Mouse (Mus musculus): ENCODE data around the gene Itgb7.
A peak's percentile ranks its signal among the peaks of the same experiment; 100 is the strongest.

Itgb7 gene

GRCm38 (mm10) chr15:102231748-102232147, at the start of gene Itgb7:
Itgb7 (minus strand) TSS chr15:102231944.
- DNase-seq (ENCODE audit: low spot score) = no peak

GRCm38 (mm10) chr15:102280623-102281022, 48.9 kb upstream of the Itgb7 start:
- no peak for DNase-seq (ENCODE audit: low spot score)

- no peak for DNase-seq (ENCODE audit: low spot score)
Observed at GRCm38 (mm10) chr15:102279783-102280520, 48.2 kb upstream of the Itgb7 start.

- peak; percentile 77 for DNase-seq (ENCODE audit: low spot score)
Observed at GRCm38 (mm10) chr15:102279092-102279782, 47.5 kb upstream of the Itgb7 start, which contains the start of gene Mfsd5. Mfsd5 (plus strand) TSS chr15:102279454.

- no peak for DNase-seq (ENCODE audit: low spot score)
Observed at GRCm38 (mm10) chr15:102278726-102279091, 47.0 kb upstream of the Itgb7 start.

GRCm38 (mm10) chr15:102273982-102274716, 42.4 kb upstream of the Itgb7 start:
- DNase-seq (ENCODE audit: low spot score) = no peak

GRCm38 (mm10) chr15:102271441-102271840, 39.7 kb upstream of the Itgb7 start:
- DNase-seq (ENCODE audit: low spot score) = no peak

GRCm38 (mm10) chr15:102270274-102270960, 38.7 kb upstream of the Itgb7 start, which contains the start of gene Gm9918:
Gm9918 (plus strand) TSS chr15:102270563.
- no peak for DNase-seq (ENCODE audit: low spot score)

- no peak for DNase-seq (ENCODE audit: low spot score)
Observed at GRCm38 (mm10) chr15:102265548-102265947, 33.8 kb upstream of the Itgb7 start.

- DNase-seq (ENCODE audit: low spot score) = no peak
Observed at GRCm38 (mm10) chr15:102263037-102263436, 31.3 kb upstream of the Itgb7 start.

GRCm38 (mm10) chr15:102262582-102262981, 30.8 kb upstream of the Itgb7 start:
- DNase-seq (ENCODE audit: low spot score) = no peak

- DNase-seq (ENCODE audit: low spot score) = no peak
Observed at GRCm38 (mm10) chr15:102258581-102259253, 27.0 kb upstream of the Itgb7 start.

GRCm38 (mm10) chr15:102258076-102258470, 26.3 kb upstream of the Itgb7 start:
- peak; percentile 48 for DNase-seq (ENCODE audit: low spot score)

GRCm38 (mm10) chr15:102257202-102258075, 25.7 kb upstream of the Itgb7 start, which contains the start of gene Rarg:
Rarg (minus strand) TSS chr15:102257517.
- peak; percentile 57 for DNase-seq (ENCODE audit: low spot score)

- no peak for DNase-seq (ENCODE audit: low spot score)
Observed at GRCm38 (mm10) chr15:102256431-102257201, 24.9 kb upstream of the Itgb7 start.

- no peak for DNase-seq (ENCODE audit: low spot score)
Observed at GRCm38 (mm10) chr15:102255547-102256255, 24.0 kb upstream of the Itgb7 start.

GRCm38 (mm10) chr15:102250521-102250920, 18.8 kb upstream of the Itgb7 start:
- no peak for DNase-seq (ENCODE audit: low spot score)

- DNase-seq (ENCODE audit: low spot score) = no peak
Observed at GRCm38 (mm10) chr15:102249967-102250366, 18.2 kb upstream of the Itgb7 start.

- no peak for DNase-seq (ENCODE audit: low spot score)
Observed at GRCm38 (mm10) chr15:102249251-102249691, 17.5 kb upstream of the Itgb7 start.

All from ovary, adult 18-20 months (tissue).